Mouse (Mus musculus): Measurements from ENCODE around the gene Necap1. TPM values are rescaled to one million over a fixed set of nuclear protein-coding genes. Genes with fewer than 3 reads are reported as not detected.

Gene Necap1
- total and polyA plus RNA-seq, 2 experiments = 18.8 to 22.1 TPM

GRCm38 (mm10) chr6:122855955-122856354, 18.3 kb upstream of the Necap1 start, which contains the start of gene C3ar1:
Gene C3ar1, minus strand, starts transcription at chr6:122856161.
- Histone ChIP-seq H3K4me1 (ENCODE audit: control insufficient read depth, insufficient read depth, low read length) (no peaks in the 10 kb centered on the region), H3K27ac (replicated peaks; ENCODE audit: insufficient read depth, low read depth, low read length) (no peak within 1 kb of the TSS), H3K9ac (ENCODE audit: low read depth, low read length) (no peak within 1 kb of the TSS), H3K27me3 (ENCODE audit: control insufficient read depth, insufficient read depth, low read length) (no peaks in the 10 kb centered on the region), H3K4me3 (ENCODE audit: insufficient read depth, low read depth, low read length) (no peak within 1 kb of the TSS), H3K79me2 (ENCODE audit: control insufficient read depth, insufficient read depth, low read length) (no peaks in the 10 kb centered on the region), H3K36me3 (ENCODE audit: control insufficient read depth, insufficient read depth, low read length) (no peaks in the 10 kb centered on the region)
- 65% methylated on average over 7 of the region's 7 CpGs for whole genome bisulfite sequencing
- TF ChIP-seq CTCF (IDR thresholded peaks at IDR 0.05; ENCODE audit: low read depth, low read length) (no peak), POLR2A (IDR thresholded peaks at IDR 0.05; ENCODE audit: extremely low read depth, insufficient read depth, low read length) (no peak)
- DNase-seq (ENCODE audit: extremely low read depth, low read depth, low spot score) = peak; percentile 43

GRCm38 (mm10) chr6:122862434-122862833, 11.8 kb upstream of the Necap1 start:
- no peak for DNase-seq (ENCODE audit: extremely low read depth, low read depth, low spot score)
- WGBS = 84% methylated on average over 6 of the region's 6 CpGs
- Histone ChIP-seq H3K27me3 (ENCODE audit: control insufficient read depth, insufficient read depth, low read length) (no peaks in the 10 kb centered on the region), H3K9ac (ENCODE audit: low read depth, low read length) (no peak overlapping the region), H3K79me2 (ENCODE audit: control insufficient read depth, insufficient read depth, low read length) (no peaks in the 10 kb centered on the region), H3K4me1 (ENCODE audit: control insufficient read depth, insufficient read depth, low read length) (no peaks in the 10 kb centered on the region), H3K36me3 (ENCODE audit: control insufficient read depth, insufficient read depth, low read length) (no peaks in the 10 kb centered on the region), H3K27ac (replicated peaks; ENCODE audit: insufficient read depth, low read depth, low read length) (no peak overlapping the region), H3K4me3 (ENCODE audit: insufficient read depth, low read depth, low read length) (no peak overlapping the region)
- TF ChIP-seq POLR2A (IDR thresholded peaks at IDR 0.05; ENCODE audit: extremely low read depth, insufficient read depth, low read length) = no peak
- TF ChIP-seq CTCF (IDR thresholded peaks at IDR 0.05; ENCODE audit: low read depth, low read length) = no peak

GRCm38 (mm10) chr6:122862871-122863270, 11.4 kb upstream of the Necap1 start:
- no peaks in the 10 kb centered on the region for H3K36me3 ChIP-seq (ENCODE audit: control insufficient read depth, insufficient read depth, low read length)
- H3K4me1 ChIP-seq (ENCODE audit: control insufficient read depth, insufficient read depth, low read length) = no peaks in the 10 kb centered on the region
- no peak overlapping the region for H3K4me3 ChIP-seq (ENCODE audit: insufficient read depth, low read depth, low read length)
- H3K27me3 ChIP-seq (ENCODE audit: control insufficient read depth, insufficient read depth, low read length) = no peaks in the 10 kb centered on the region
- 90% methylated on average over 1 of the region's 1 CpGs for WGBS
- DNase-seq (ENCODE audit: extremely low read depth, low read depth, low spot score) = peak; percentile 45
- TF ChIP-seq POLR2A (IDR thresholded peaks at IDR 0.05; ENCODE audit: extremely low read depth, insufficient read depth, low read length) = no peak
- TF ChIP-seq CTCF (IDR thresholded peaks at IDR 0.05; ENCODE audit: low read depth, low read length) = no peak
- no peak overlapping the region for H3K9ac ChIP-seq (ENCODE audit: low read depth, low read length)
- H3K79me2 ChIP-seq (ENCODE audit: control insufficient read depth, insufficient read depth, low read length) = no peaks in the 10 kb centered on the region
- H3K27ac ChIP-seq (replicated peaks; ENCODE audit: insufficient read depth, low read depth, low read length) = no peak overlapping the region

- no peaks in the 10 kb centered on the region for H3K4me1 ChIP-seq (ENCODE audit: control insufficient read depth, insufficient read depth, low read length)
- no peak for DNase-seq (ENCODE audit: extremely low read depth, low read depth, low spot score)
- no peaks in the 10 kb centered on the region for H3K79me2 ChIP-seq (ENCODE audit: control insufficient read depth, insufficient read depth, low read length)
- TF ChIP-seq CTCF (IDR thresholded peaks at IDR 0.05; ENCODE audit: low read depth, low read length) (peak; percentile 50), POLR2A (IDR thresholded peaks at IDR 0.05; ENCODE audit: extremely low read depth, insufficient read depth, low read length) (no peak)
- H3K4me3 ChIP-seq (ENCODE audit: insufficient read depth, low read depth, low read length) = no peak overlapping the region
- WGBS = 69% methylated on average over 4 of the region's 4 CpGs
- no peak overlapping the region for H3K9ac ChIP-seq (ENCODE audit: low read depth, low read length)
- H3K36me3 ChIP-seq (ENCODE audit: control insufficient read depth, insufficient read depth, low read length) = no peaks in the 10 kb centered on the region
- no peaks in the 10 kb centered on the region for H3K27me3 ChIP-seq (ENCODE audit: control insufficient read depth, insufficient read depth, low read length)
- no peak overlapping the region for H3K27ac ChIP-seq (replicated peaks; ENCODE audit: insufficient read depth, low read depth, low read length)
These were observed 6.4 kb upstream of the Necap1 start for GRCm38 (mm10) chr6:122867914-122868313.

GRCm38 (mm10) chr6:122869846-122870245, 4.4 kb upstream of the Necap1 start:
- H3K9ac ChIP-seq (ENCODE audit: low read depth, low read length) = no peak overlapping the region
- WGBS = 84% methylated on average over 11 of the region's 11 CpGs
- DNase-seq (ENCODE audit: extremely low read depth, low read depth, low spot score) = no peak
- H3K36me3 ChIP-seq (ENCODE audit: control insufficient read depth, insufficient read depth, low read length) = no peaks in the 10 kb centered on the region
- no peak overlapping the region for H3K27ac ChIP-seq (replicated peaks; ENCODE audit: insufficient read depth, low read depth, low read length)
- H3K27me3 ChIP-seq (ENCODE audit: control insufficient read depth, insufficient read depth, low read length) = no peaks in the 10 kb centered on the region
- H3K4me1 ChIP-seq (ENCODE audit: control insufficient read depth, insufficient read depth, low read length) = no peaks in the 10 kb centered on the region; the same call in 1 of the 2 replicates
- H3K79me2 ChIP-seq (ENCODE audit: control insufficient read depth, insufficient read depth, low read length) = peaks cover 4% of the 10 kb centered on the region; the same call in 1 of the 2 replicates
- TF ChIP-seq POLR2A (IDR thresholded peaks at IDR 0.05; ENCODE audit: extremely low read depth, insufficient read depth, low read length) = no peak
- TF ChIP-seq CTCF (IDR thresholded peaks at IDR 0.05; ENCODE audit: low read depth, low read length) = no peak
- no peak overlapping the region for H3K4me3 ChIP-seq (ENCODE audit: insufficient read depth, low read depth, low read length)

- Histone ChIP-seq H3K36me3 (ENCODE audit: control insufficient read depth, insufficient read depth, low read length) (peaks cover 12% of the 10 kb centered on the region), H3K79me2 (ENCODE audit: control insufficient read depth, insufficient read depth, low read length) (peaks cover 21% of the 10 kb centered on the region; the same call in 1 of the 2 replicates), H3K4me3 (ENCODE audit: insufficient read depth, low read depth, low read length) (no peak overlapping the region), H3K27me3 (ENCODE audit: control insufficient read depth, insufficient read depth, low read length) (no peaks in the 10 kb centered on the region), H3K9ac (ENCODE audit: low read depth, low read length) (no peak overlapping the region), H3K27ac (replicated peaks; ENCODE audit: insufficient read depth, low read depth, low read length) (no peak overlapping the region), H3K4me1 (ENCODE audit: control insufficient read depth, insufficient read depth, low read length) (peaks cover 12% of the 10 kb centered on the region)
- 90% methylated on average over 5 of the region's 5 CpGs for WGBS
- peak; percentile 39 for DNase-seq (ENCODE audit: extremely low read depth, low read depth, low spot score)
- TF ChIP-seq POLR2A (IDR thresholded peaks at IDR 0.05; ENCODE audit: extremely low read depth, insufficient read depth, low read length) = no peak
- TF ChIP-seq CTCF (IDR thresholded peaks at IDR 0.05; ENCODE audit: low read depth, low read length) = no peak
These were observed 1.5 kb upstream of the Necap1 start for GRCm38 (mm10) chr6:122872800-122873199.

All from liver, adult 2 months (tissue).